ENCODE assay signal across 7 mouse cellular contexts in genomic region chr2:130423397-130424125, GRCm38 (mm10). TPM values are rescaled to one million over a fixed set of nuclear protein-coding genes. Genes with fewer than 3 reads are reported as not detected.
DNase-seq lines count a peak whose midpoint lies in the region; ATAC-seq lines count a peak whose summit lies in the region.

No protein-coding gene starts in this region.

- intact Hi-C loops in left cerebral cortex, postnatal 10 days (cut with DNase I), result no loop called here

- peak; percentile 55 for ATAC-seq in activated CD4-positive, CD25-positive, alpha-beta regulatory T cell, adult 4 months
- ATAC-seq in megakaryocyte, adult 5-6 weeks (ENCODE audit: poor library complexity, severe bottlenecking), result peak; percentile 46

- peak; percentile 94 for DNase-seq in cerebellum, postnatal 10 days
- DNase-seq in frontal cortex, postnatal 25 days (ENCODE audit: low spot score in 2 of 2), result peak; percentile 71 to 73
- DNase-seq in induced T-regulatory cell, adult 2 months (ENCODE audit: low read depth), result peak; percentile 81
- DNase-seq in left cerebral cortex, postnatal 10 days (ENCODE audit: extremely low spot score in 1 of 2, low spot score in 2 of 2), result peak; percentile 63 to 90
- DNase-seq in right cerebral cortex, postnatal 10 days (ENCODE audit: low spot score in 2 of 2), result peak; percentile 87 to 89

RNA-seq across cellular contexts. Expression of gene Vps16, which starts 0.6 kb away (rescaled TPM):
- polyA plus RNA-seq in activated CD4-positive, CD25-positive, alpha-beta regulatory T cell, adult 4 months (2017; shearing (Covaris generic)), result 100 to 1,000 TPM; 132 to 174 TPM
- total RNA-seq in left cerebral cortex, postnatal 10 days (2021), result 100 to 1,000 TPM in 1 of 2 experiments, 10 to 100 TPM in 1; 83.9 to 105 TPM
- total RNA-seq in megakaryocyte, adult 5-6 weeks (2015), result 74.6 and 102 TPM in 2 replicates
- total RNA-seq in megakaryocyte, adult 5-6 weeks (2017), result 96.7 and 99.6 TPM in 2 replicates

RNA-seq across cellular contexts. Expression of gene Pced1a, which starts 0.9 kb away (rescaled TPM):
- 10 to 100 TPM; 11.6 to 18.4 TPM for polyA plus RNA-seq in activated CD4-positive, CD25-positive, alpha-beta regulatory T cell, adult 4 months (2017; shearing (Covaris generic))
- total RNA-seq in left cerebral cortex, postnatal 10 days (2021), result 10 to 100 TPM; 22.8 to 23.4 TPM
- 6.1 and 6.7 TPM in 2 replicates for total RNA-seq in megakaryocyte, adult 5-6 weeks (2015)
- total RNA-seq in megakaryocyte, adult 5-6 weeks (2017), result 12.2 and 14.1 TPM in 2 replicates

RNA-seq across cellular contexts. Expression of gene Tmem239, which starts 17.3 kb away (rescaled TPM):
- polyA plus RNA-seq in activated CD4-positive, CD25-positive, alpha-beta regulatory T cell, adult 4 months (2017; shearing (Covaris generic)), result not detected
- not detected for total RNA-seq in left cerebral cortex, postnatal 10 days (2021)
- total RNA-seq in megakaryocyte, adult 5-6 weeks (2015), result not detected in 2 replicates
- total RNA-seq in megakaryocyte, adult 5-6 weeks (2017), result not detected in 2 replicates

RNA-seq across cellular contexts. Expression of gene 1700020A23Rik, which starts 18.5 kb away (rescaled TPM):
- polyA plus RNA-seq in activated CD4-positive, CD25-positive, alpha-beta regulatory T cell, adult 4 months (2017; shearing (Covaris generic)), result not detected
- total RNA-seq in left cerebral cortex, postnatal 10 days (2021), result not detected
- not detected in 2 replicates for total RNA-seq in megakaryocyte, adult 5-6 weeks (2015)
- not detected in 2 replicates for total RNA-seq in megakaryocyte, adult 5-6 weeks (2017)

RNA-seq across cellular contexts. Expression of gene Gm28372, which starts 18.5 kb away (rescaled TPM):
- polyA plus RNA-seq in activated CD4-positive, CD25-positive, alpha-beta regulatory T cell, adult 4 months (2017; shearing (Covaris generic)), result not detected
- not detected for total RNA-seq in left cerebral cortex, postnatal 10 days (2021)
- total RNA-seq in megakaryocyte, adult 5-6 weeks (2015), result not detected in 2 replicates
- not detected in 2 replicates for total RNA-seq in megakaryocyte, adult 5-6 weeks (2017)

Comparison
In these comparisons a context has a peak if more than half of its experiments do, and no peak if none do; other contexts are left out.
1. Peak in every context shown above with its lines: DNase-seq and ATAC-seq.